Mouse (Mus musculus) effector memory CD4-positive, alpha-beta T cell, adult 5 months (primary cell): ENCODE measurements around the gene Pdcd2l. TPM values are rescaled to one million over a fixed set of nuclear protein-coding genes. Genes with fewer than 3 reads are reported as not detected.

ENCODE experiments used
- polyA plus RNA-seq: library from polyadenylated mRNA; unstranded; fragments of 100-300 nt; shearing (Covaris generic); gene quantifications from one replicate; pipeline ENCODE4 v1.2.1, GENCODE M21; 2017

Gene Pdcd2l
- polyA plus RNA-seq, result 33.5 TPM

DNA sequence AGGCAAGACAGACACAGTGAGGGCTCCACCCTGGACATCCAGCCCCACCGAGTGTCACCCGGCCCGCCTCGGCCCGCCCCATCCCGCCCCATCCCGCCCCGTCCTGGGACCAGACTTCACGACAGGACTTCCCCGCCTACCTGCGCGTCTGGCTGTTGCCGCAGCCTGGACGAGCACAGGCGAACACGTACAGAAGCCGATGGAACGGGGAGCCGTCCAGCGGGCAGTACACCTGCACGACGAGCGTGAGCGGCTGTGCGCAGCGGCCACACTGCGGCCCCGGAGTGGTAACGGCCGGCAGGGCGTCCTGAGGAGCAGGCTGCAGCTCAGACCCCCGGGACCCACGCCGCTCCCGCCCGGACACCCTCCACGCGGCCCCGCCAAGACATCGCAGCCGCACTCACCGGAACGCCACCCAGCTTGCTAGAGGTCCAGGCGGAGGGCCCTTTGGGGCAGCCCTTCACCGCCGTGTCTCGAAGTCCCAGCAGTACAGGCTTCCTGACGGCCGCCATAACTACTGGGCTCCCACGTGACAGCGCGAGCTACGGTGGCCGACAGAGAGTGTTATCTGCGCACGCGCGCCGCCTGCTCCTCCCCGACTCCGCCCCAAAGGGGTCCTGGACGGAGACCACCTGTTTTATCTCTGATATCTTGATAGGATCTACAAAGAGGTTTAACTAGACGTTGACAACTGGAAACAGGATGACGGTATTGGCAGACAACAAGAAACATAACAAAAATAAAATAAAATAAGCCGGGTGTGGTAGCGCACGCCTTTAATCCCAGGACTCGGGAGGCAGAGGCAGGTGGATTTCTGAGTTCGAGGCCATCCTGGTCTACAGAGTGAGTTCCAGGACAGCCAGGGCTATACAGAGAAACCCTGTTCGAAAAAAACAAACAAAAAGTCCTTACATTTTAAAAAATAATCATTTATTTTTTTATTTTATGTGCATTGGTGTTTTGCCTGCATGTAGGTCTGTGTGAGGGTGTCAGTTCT, at the start of gene Pdcd2l:
Pdcd2l (minus strand) TSS at position 530 of the 997 bp plus-strand sequence.

GRCm38 (mm10) chr7:34230116-34230515, 33.7 kb upstream of the Pdcd2l start, which contains the start of gene Gpi1:
TSS of gene Gpi1 (minus strand) at chr7:34230336.

DNA sequence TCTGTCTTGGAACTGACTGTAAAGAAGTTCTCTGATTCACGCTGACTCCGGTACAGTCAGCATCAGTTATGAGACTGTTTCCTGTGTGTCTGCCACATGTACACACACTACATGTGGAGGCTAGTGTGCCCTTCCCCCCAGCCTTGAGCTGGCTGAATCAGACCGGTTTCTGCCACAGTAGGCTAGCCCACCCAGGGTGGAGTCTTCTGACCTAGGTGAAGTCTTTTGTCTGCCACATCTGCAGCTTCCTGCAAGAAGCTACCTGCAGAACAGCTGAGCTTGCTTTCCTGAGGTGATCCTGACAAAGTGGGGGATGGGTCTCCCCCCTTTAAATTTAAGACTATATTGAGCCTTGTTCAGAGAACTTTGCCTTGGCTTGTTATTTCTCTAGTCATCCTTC, 27.0 kb downstream of the Pdcd2l start, which contains the start of gene Uba2:
Uba2 (minus strand) TSS at position 146 of the 400 bp plus-strand sequence.

Other genes with a start within 250 kb of the Pdcd2l start
- not detected for gene Scgb2b27, start 182.7 kb downstream of the Pdcd2l start, polyA plus RNA-seq
- not detected for gene Scgb1b27, start 175.2 kb downstream of the Pdcd2l start, polyA plus RNA-seq
- not detected for gene Scgb1b30, start 101.2 kb downstream of the Pdcd2l start, polyA plus RNA-seq
- not detected for gene Wtip, start 63.4 kb downstream of the Pdcd2l start, polyA plus RNA-seq
- gene Uba2, start 27.1 kb downstream of the Pdcd2l start, polyA plus RNA-seq, result 95.1 TPM
- gene Gpi1, start 33.7 kb upstream of the Pdcd2l start, polyA plus RNA-seq, result 259 TPM
- 2.3 TPM for gene Gm6096, start 54.4 kb upstream of the Pdcd2l start, polyA plus RNA-seq
- 41.8 TPM for gene 4931406P16Rik, start 116.9 kb upstream of the Pdcd2l start, polyA plus RNA-seq
- gene Lsm14a, start 196.7 kb upstream of the Pdcd2l start, polyA plus RNA-seq, result 165 TPM